In genomic region chr5:111530628-111531524, GRCm38 (mm10) we compare ENCODE assay signal across 8 mouse cellular contexts.
DNase-seq lines count a peak whose midpoint lies in the region; ATAC-seq lines count a peak whose summit lies in the region.

No protein-coding gene starts in this region.

- H3K4me2 ChIP-seq in midbrain, embryonic 15.5 days = no peak overlapping the region
- peak overlapping the region; percentile 57 for H3K4me2 ChIP-seq in heart, embryonic 11.5 days

- H3K4me3 ChIP-seq in midbrain, embryonic 10.5 days = peak overlapping the region; percentile 39
- no peak overlapping the region for H3K4me3 ChIP-seq in midbrain, embryonic 15.5 days
- H3K4me3 ChIP-seq in heart, embryonic 11.5 days (ENCODE audit: low read depth, low read length) = no peak overlapping the region

- H3K9ac ChIP-seq in midbrain, embryonic 15.5 days = no peak overlapping the region
- 0 out of 2 replicates have a peak overlapping the region, but pooled peaks have one; percentile 43 for H3K9ac ChIP-seq in heart, embryonic 11.5 days (ENCODE audit: low read depth, low read length)

- H3K27ac ChIP-seq in midbrain, embryonic 10.5 days (replicated peaks) = peak overlapping the region; percentile 86
- no peak overlapping the region for H3K27ac ChIP-seq in midbrain, embryonic 15.5 days
- no peak overlapping the region for H3K27ac ChIP-seq in heart, embryonic 11.5 days (ENCODE audit: low read depth, low read length)

- H3K4me1 ChIP-seq in midbrain, embryonic 10.5 days = peaks cover 87% of the 10 kb centered on the region
- H3K4me1 ChIP-seq in midbrain, embryonic 15.5 days = peaks cover 18% of the 10 kb centered on the region
- peaks cover 61% of the 10 kb centered on the region for H3K4me1 ChIP-seq in heart, embryonic 11.5 days (ENCODE audit: control insufficient read depth, insufficient read depth, low read length)

- WGBS in midbrain, embryonic 10.5 days = 14% methylated on average over 26 of the region's 26 CpGs
- 17% methylated on average over 26 of the region's 26 CpGs for WGBS in midbrain, embryonic 15.5 days
- 21% methylated on average over 25 of the region's 26 CpGs for WGBS in heart, embryonic 11.5 days (ENCODE audit: insufficient replicate concordance)

- H3K27me3 ChIP-seq in midbrain, embryonic 10.5 days (ENCODE audit: low read depth, poor library complexity, severe bottlenecking) = peaks cover 36% of the 10 kb centered on the region
- H3K27me3 ChIP-seq in midbrain, embryonic 15.5 days (replicated peaks) = no peaks in the 10 kb centered on the region
- H3K27me3 ChIP-seq in heart, embryonic 11.5 days (ENCODE audit: control insufficient read depth, insufficient read depth, low read length) = peaks cover 36% of the 10 kb centered on the region

- ATAC-seq in midbrain, embryonic 15.5 days (replicated peaks) = no peak; the same call in 1 of the 2 replicates
- no peak for ATAC-seq in heart, embryonic 11.5 days (replicated peaks; ENCODE audit: insufficient number of reproducible peaks, low FRiP score, low TSS enrichment)

- H3K36me3 ChIP-seq in midbrain, embryonic 10.5 days = no peaks in the 10 kb centered on the region
- H3K36me3 ChIP-seq in midbrain, embryonic 15.5 days (replicated peaks) = no peaks in the 10 kb centered on the region
- no peaks in the 10 kb centered on the region for H3K36me3 ChIP-seq in heart, embryonic 11.5 days (ENCODE audit: control insufficient read depth, insufficient read depth, low read length)

- H3K9me3 ChIP-seq in midbrain, embryonic 10.5 days (replicated peaks) = no peaks in the 10 kb centered on the region
- H3K9me3 ChIP-seq in midbrain, embryonic 15.5 days = no peaks in the 10 kb centered on the region
- H3K9me3 ChIP-seq in heart, embryonic 11.5 days (replicated peaks; ENCODE audit: control insufficient read depth, low read length) = no peaks in the 10 kb centered on the region

- peak; percentile 72 for DNase-seq in midbrain, embryonic 10.5 days (ENCODE audit: low spot score)
- peak; percentile 64 to 76 for DNase-seq in kidney, postnatal 4 days
- peak; percentile 74 for DNase-seq in retina, embryonic 14.5 days (ENCODE audit: low spot score)
- no peak for DNase-seq in frontal cortex, adult 2 months (ENCODE audit: extremely low spot score in 1 of 2, low spot score in 1 of 2)
- DNase-seq in right cerebral cortex, postnatal 14 days = no peak
- no peak for DNase-seq in layer of hippocampus, adult 9-10 months (ENCODE audit: low spot score)

Comparison
In these comparisons a context has a peak if more than half of its experiments do, and no peak if none do; other contexts are left out.
1. DNase-seq: peak in midbrain, embryonic 10.5 days (single experiment), kidney, postnatal 4 days (2 of 2) and retina, embryonic 14.5 days (single experiment); none in frontal cortex, adult 2 months (0 of 2), right cerebral cortex, postnatal 14 days (single experiment) and layer of hippocampus, adult 9-10 months (single experiment).